Mouse (Mus musculus) midbrain, embryonic 14.5 days (tissue): ENCODE data around the gene Bicra. TPM values are rescaled to one million over a fixed set of nuclear protein-coding genes. Genes with fewer than 3 reads are reported as not detected.

Source experiments
- ATAC-seq: fragments of 200-750 bp; cut with Nextera tagmentation; 2 replicates; pipeline ENCODE4 v1.8.0; 2017; ENCODE audit warnings: moderate number of reproducible peaks, moderate library complexity; ENCODE audit not compliant: low FRiP score, low TSS enrichment
- DNase-seq: peaks from one replicate; pipeline ENCODE4 v3.0.0-alpha.2; 2015
- H3K27ac ChIP-seq: fragments of 300-500 bp; sonication (generic); replicated peaks from 2 replicates; pipeline ENCODE4 v1.5.1; 2014; ENCODE audit warnings: mild to moderate bottlenecking, low read depth, low read length, moderate library complexity
- H3K27me3 ChIP-seq: fragments of 300-500 bp; sonication (generic); 2 replicates; pipeline ENCODE4 v1.6.1; 2014; ENCODE audit warnings: low read length, control low read depth, mixed read lengths; ENCODE audit not compliant: control insufficient read depth, insufficient read depth
- H3K36me3 ChIP-seq: fragments of 300-500 bp; sonication (generic); 2 replicates; pipeline ENCODE4 v1.6.1; 2014; ENCODE audit warnings: low read length, control low read depth; ENCODE audit not compliant: control insufficient read depth, insufficient read depth
- H3K4me1 ChIP-seq: fragments of 300-500 bp; sonication (generic); 2 replicates; pipeline ENCODE4 v1.6.1; 2014; ENCODE audit warnings: mild to moderate bottlenecking, antibody characterized with exemption, low read length, control low read depth; ENCODE audit not compliant: control insufficient read depth, insufficient read depth
- H3K4me2 ChIP-seq: fragments of 300-500 bp; sonication (generic); 2 replicates; pipeline ENCODE4 v1.6.1; 2014; ENCODE audit warnings: mild to moderate bottlenecking, low read length, moderate library complexity
- H3K4me3 ChIP-seq: fragments of 300-500 bp; sonication (generic); replicated peaks from 2 replicates; pipeline ENCODE4 v1.5.1; 2014; ENCODE audit warnings: low read depth, low read length
- H3K9ac ChIP-seq: fragments of 300-500 bp; sonication (generic); replicated peaks from 2 replicates; pipeline ENCODE4 v1.6.1; 2014; ENCODE audit warnings: mild to moderate bottlenecking, low read length, moderate library complexity
- H3K9me3 ChIP-seq: fragments of 300-500 bp; sonication (generic); 2 replicates; pipeline ENCODE4 v1.6.1; 2016; ENCODE audit warnings: low read length, control low read depth, mixed read lengths; ENCODE audit not compliant: control insufficient read depth
- WGBS: fragments of 180-500 bp; shearing (Covaris S2); extraction: QIAGEN DNeasy Blood & Tissue Kit; methylation state at CpG from one replicate; pipeline ENCODE4 v1.1.7; 2014; 5-methylcytosine and 5-hydroxymethylcytosine counted together
- polyA plus RNA-seq: library from polyadenylated mRNA; unstranded; fragments of >200 nt; fragmentation: Nextera tagmentation; extraction: Ambion mirVana; gene quantifications from 2 replicates; pipeline ENCODE4 v1.2.1, GENCODE M21; 2014

Gene Bicra
- polyA plus RNA-seq, 1 experiment from 2014 or later: 9.0 TPM

DNA sequence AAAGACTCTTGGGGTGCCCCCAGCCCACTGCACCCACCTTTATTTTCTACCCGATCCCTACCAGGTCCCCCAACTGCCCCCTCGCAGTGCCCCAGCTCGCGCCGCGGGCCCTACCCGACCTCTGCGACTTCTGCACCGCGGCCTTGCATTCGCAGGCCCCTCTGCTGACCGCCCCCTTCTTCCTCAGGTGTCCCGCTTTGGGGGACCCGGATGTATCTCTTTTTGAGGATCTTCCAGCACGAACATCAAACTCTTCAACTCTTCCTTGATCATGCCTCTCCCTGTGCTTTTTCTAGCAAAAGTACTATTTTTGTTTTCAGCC, 14.3 kb upstream of the Bicra start:
- Histone ChIP-seq H3K4me2 (no peak overlapping the region), H3K27me3 (peaks cover 3% of the 10 kb centered on the region; the same call in 1 of the 2 replicates)
- 72% methylated on average over 15 of the region's 15 CpGs for WGBS

DNA sequence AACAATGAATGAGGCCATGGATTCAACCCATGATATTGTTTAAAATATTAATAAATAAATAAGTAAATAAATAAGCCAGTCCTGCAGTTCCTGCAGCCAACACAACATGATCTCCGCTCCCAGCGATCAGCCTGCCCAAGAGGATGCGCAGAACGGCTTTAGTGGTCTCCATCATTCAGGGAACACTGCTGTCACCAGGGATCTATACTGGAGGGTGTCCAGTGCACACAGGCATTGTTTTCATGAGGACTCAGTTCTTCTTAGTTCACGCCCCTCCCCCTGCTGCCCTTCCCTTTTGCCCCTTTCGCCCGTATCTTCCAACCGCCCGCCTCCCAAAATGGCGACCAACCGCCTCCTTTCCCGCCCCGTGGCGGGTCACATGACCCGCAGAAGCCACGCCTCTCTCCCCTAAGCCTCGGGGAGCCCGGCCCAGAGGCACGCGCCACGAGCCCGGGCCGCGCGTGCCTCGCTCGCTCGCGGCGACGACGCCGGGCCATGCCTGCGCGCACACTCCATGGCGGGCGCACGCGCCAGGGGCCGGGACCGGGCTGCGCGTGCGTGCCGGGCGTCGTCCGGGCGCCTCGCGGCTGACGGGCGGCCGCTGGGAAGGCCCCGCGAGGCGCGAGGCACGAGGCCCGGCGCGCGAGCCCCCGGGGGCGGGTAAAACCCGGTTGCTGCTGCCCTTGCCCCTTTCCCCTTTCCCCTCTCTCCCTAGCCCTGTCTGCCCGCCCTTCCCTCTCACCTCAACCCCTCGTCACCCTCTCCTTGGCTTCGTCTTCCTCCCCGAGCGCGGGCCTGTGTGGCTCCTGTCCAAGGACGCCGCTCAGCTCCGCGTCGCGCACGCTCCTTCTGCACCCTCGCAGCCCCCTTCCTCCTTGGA, 13.7 kb upstream of the Bicra start, which contains the start of gene Zfp541:
Gene Zfp541, plus strand, starts transcription at position 596 of the 880 bp plus-strand sequence.
- H3K36me3 ChIP-seq: no peaks in the 10 kb centered on the region
- ATAC-seq (no peak), DNase-seq (peak; percentile 48)
- peak within 1 kb of the TSS; percentile 30 for H3K4me2 ChIP-seq
- H3K27me3 ChIP-seq: peaks cover 3% of the 10 kb centered on the region; the same call in 1 of the 2 replicates
- H3K27ac ChIP-seq: no peak within 1 kb of the TSS
- H3K9ac ChIP-seq: no peak within 1 kb of the TSS
- 50% methylated on average over 59 of the region's 80 CpGs for WGBS
- no peaks in the 10 kb centered on the region for H3K4me1 ChIP-seq
- no peak within 1 kb of the TSS for H3K4me3 ChIP-seq
- no peaks in the 10 kb centered on the region for H3K9me3 ChIP-seq

More for the DNA sequence above, 14.3 kb upstream of the Bicra start:
- no peaks in the 10 kb centered on the region for H3K4me1 ChIP-seq
- no peaks in the 10 kb centered on the region for H3K9me3 ChIP-seq
- no peak overlapping the region for H3K4me3 ChIP-seq
- no peak overlapping the region for H3K27ac ChIP-seq
- no peak overlapping the region for H3K9ac ChIP-seq
- ATAC-seq (no peak), DNase-seq (no peak)
- H3K36me3 ChIP-seq: no peaks in the 10 kb centered on the region

DNA sequence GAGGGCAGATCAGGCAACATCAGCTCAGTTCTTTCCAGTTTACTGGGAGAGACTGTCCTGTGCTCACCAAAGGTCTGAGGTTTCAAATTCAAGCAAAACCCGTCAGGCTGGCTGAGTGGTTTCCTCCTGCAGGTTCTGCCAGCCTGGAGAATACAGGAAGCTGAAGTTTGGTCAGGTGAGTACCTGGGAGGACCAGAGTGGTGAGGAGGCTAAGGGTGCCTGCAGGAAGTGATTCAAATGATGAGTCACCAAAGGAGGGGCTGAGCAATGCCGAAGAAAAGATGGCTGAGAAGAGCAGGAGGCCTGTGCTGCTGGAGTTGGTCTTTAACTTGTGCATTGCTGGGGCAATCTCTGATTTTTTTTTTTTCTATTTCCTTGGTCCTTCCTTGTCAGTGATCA, 9.4 kb upstream of the Bicra start:
- ATAC-seq: no peak
- no peak overlapping the region for H3K27ac ChIP-seq
- no peaks in the 10 kb centered on the region for H3K9me3 ChIP-seq
- H3K4me3 ChIP-seq: no peak overlapping the region
- no peak overlapping the region for H3K9ac ChIP-seq
- no peak overlapping the region for H3K4me2 ChIP-seq
- no peaks in the 10 kb centered on the region for H3K36me3 ChIP-seq
- WGBS: 77% methylated on average over 2 of the region's 2 CpGs
- H3K4me1 ChIP-seq: peaks cover 3% of the 10 kb centered on the region
- DNase-seq: no peak
- peaks cover 3% of the 10 kb centered on the region; the same call in 1 of the 2 replicates for H3K27me3 ChIP-seq

DNA sequence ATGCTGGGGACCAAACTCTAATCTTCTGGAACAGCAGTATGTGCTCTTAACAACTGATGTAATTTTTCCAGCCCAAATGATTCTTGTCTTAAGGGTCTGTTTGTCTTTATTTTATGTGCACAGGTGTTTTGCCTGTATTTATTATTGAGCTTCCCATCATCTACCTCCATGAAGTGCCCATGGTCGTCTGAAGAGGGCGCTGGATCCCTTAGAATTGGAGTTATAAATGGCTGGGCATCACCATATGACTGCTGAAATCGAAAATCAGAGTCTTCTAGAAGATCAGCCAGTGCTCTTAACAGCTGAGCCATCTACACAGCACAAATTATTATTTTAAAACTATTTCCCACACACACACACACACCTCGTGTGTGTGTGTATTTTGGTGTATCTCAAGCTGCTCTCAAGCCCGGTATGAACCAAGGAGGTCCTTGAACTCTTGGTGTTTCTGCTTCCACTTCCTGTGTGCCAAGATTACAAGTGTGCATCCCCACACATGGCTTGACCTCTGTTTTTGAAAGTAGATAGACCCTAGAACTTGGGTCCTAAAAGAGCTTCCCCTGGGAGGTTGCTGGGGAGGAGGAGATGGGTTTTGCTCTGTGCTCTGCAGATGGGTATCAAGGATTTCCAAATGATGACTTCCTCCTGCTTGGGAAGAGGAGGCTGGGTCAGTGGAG, 8.9 kb upstream of the Bicra start:
- DNase-seq (peak; percentile 55), ATAC-seq (no peak)
- no peak overlapping the region for H3K4me3 ChIP-seq
- no peaks in the 10 kb centered on the region for H3K9me3 ChIP-seq
- H3K4me1 ChIP-seq: peaks cover 6% of the 10 kb centered on the region
- no peaks in the 10 kb centered on the region for H3K36me3 ChIP-seq
- 31% methylated on average over 5 of the region's 5 CpGs for WGBS
- H3K9ac ChIP-seq: no peak overlapping the region
- no peak overlapping the region for H3K27ac ChIP-seq
- H3K4me2 ChIP-seq: no peak overlapping the region
- H3K27me3 ChIP-seq: no peaks in the 10 kb centered on the region; the same call in 1 of the 2 replicates

DNA sequence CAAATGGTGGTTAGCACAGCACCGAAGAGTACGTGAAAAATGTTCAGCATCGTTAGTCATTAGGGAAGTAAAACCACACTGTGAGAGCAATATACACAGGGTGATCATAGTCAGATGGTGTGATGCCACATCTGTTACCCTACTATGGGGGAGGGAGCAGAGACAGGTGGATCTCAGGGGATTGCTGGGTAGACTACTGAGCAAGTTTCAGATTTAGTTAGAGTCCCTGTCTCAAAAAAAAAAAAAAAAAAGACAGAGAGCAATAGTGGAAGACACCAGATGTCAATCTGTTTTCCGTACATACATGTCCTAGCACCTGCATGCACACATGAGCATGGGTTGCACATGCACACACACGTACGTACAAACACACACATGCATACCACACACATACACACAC, 7.9 kb upstream of the Bicra start:
- no peak overlapping the region for H3K27ac ChIP-seq
- peaks cover 6% of the 10 kb centered on the region for H3K4me1 ChIP-seq
- H3K9me3 ChIP-seq: no peaks in the 10 kb centered on the region
- 89% methylated on average over 6 of the region's 6 CpGs for WGBS
- ATAC-seq: no peak
- no peak for DNase-seq
- no peaks in the 10 kb centered on the region for H3K36me3 ChIP-seq
- H3K4me2 ChIP-seq: no peak overlapping the region
- no peaks in the 10 kb centered on the region; the same call in 1 of the 2 replicates for H3K27me3 ChIP-seq
- no peak overlapping the region for H3K4me3 ChIP-seq
- no peak overlapping the region for H3K9ac ChIP-seq

DNA sequence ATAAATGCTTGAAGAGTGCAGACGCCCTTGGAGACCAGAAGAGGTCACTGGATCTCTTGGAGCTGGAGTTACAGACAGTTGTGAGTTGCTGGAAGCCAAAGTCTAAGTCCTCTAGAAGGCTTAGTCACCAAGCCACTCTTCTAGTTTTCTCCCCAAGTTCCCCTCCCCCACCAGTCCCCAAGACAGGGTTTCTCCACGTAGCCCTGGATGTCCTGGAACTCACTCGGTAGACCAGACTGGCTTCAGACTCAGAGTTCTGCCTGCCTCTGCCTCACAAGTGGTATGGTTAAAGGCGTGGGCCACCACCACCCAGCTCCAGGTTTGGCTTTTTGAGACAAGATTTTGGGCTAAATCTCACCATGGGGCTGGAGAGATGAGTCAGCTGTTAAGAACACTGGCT, 7.2 kb upstream of the Bicra start:
- no peak overlapping the region for H3K27ac ChIP-seq
- no peak overlapping the region for H3K9ac ChIP-seq
- H3K27me3 ChIP-seq: no peaks in the 10 kb centered on the region
- H3K4me1 ChIP-seq: peaks cover 8% of the 10 kb centered on the region
- ATAC-seq: no peak
- H3K4me3 ChIP-seq: no peak overlapping the region
- 64% methylated on average over 4 of the region's 4 CpGs for WGBS
- H3K9me3 ChIP-seq: no peaks in the 10 kb centered on the region
- H3K36me3 ChIP-seq: no peaks in the 10 kb centered on the region
- no peak overlapping the region for H3K4me2 ChIP-seq
- DNase-seq: no peak

DNA sequence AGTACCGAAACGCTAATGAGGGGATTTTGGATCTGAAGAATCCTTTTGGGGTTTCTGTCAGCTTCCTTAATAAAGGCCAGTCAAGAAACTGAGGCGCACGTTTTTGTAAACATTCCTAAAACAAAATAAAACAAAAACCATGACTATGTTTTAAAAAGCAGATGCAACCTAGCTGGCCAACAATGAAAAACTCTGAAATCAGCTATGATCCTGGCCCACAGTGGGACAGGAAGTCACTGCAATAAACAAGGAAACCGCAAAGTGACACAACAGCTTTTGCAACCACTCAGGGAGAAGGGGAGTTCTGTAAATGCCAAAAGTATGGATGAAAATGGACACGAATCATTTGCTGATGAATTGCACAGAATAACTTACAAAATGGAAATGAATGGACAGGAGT, 5.4 kb upstream of the Bicra start:
- no peaks in the 10 kb centered on the region for H3K36me3 ChIP-seq
- no peak for DNase-seq
- H3K4me1 ChIP-seq: peaks cover 20% of the 10 kb centered on the region
- no peak overlapping the region for H3K27ac ChIP-seq
- H3K4me2 ChIP-seq: peak overlapping the region; percentile 65
- H3K9me3 ChIP-seq: no peaks in the 10 kb centered on the region
- 16% methylated on average over 6 of the region's 6 CpGs for WGBS
- no peak for ATAC-seq
- H3K4me3 ChIP-seq: peak overlapping the region; percentile 43
- no peaks in the 10 kb centered on the region for H3K27me3 ChIP-seq
- no peak overlapping the region; the same call in 1 of the 2 replicates for H3K9ac ChIP-seq

DNA sequence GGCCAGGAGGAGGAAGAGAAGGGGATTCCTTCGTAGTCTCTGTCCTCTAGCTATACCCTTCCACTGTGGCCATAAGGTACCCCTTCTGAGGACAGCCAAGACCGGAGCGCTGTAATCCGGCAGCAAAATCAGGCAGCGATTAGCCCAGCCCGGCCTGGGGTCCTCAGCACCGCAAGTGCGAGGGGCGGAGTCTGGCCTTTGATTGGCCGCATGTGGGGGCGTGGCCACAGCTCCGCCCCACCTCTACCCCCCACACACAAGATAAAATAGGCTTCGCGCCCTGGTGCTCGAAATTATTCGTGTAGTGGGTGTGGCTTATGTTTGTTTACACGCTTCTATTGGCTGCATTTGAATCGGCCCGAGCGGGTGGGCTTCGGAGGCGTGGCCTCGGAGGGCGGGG, 5.0 kb upstream of the Bicra start:
- no peaks in the 10 kb centered on the region for H3K27me3 ChIP-seq
- peak overlapping the region; percentile 37; the same call in 1 of the 2 replicates for H3K9ac ChIP-seq
- peak; percentile 98 for DNase-seq
- peaks cover 20% of the 10 kb centered on the region for H3K4me1 ChIP-seq
- H3K9me3 ChIP-seq: no peaks in the 10 kb centered on the region
- WGBS: under 1% methylated on average over 24 of the region's 24 CpGs
- peak overlapping the region; percentile 43 for H3K4me3 ChIP-seq
- peak overlapping the region; percentile 56; the same call in 1 of the 2 replicates for H3K27ac ChIP-seq
- H3K4me2 ChIP-seq: peak overlapping the region; percentile 65
- ATAC-seq: peak; percentile 90
- H3K36me3 ChIP-seq: no peaks in the 10 kb centered on the region
